Mouse (Mus musculus): ENCODE measurements around the gene Atr. TPM values are rescaled to one million over a fixed set of nuclear protein-coding genes. Genes with fewer than 3 reads are reported as not detected.

The Atr gene
- polyA plus RNA-seq, 1 experiment from 2014 or later: 18.3 TPM

DNA sequence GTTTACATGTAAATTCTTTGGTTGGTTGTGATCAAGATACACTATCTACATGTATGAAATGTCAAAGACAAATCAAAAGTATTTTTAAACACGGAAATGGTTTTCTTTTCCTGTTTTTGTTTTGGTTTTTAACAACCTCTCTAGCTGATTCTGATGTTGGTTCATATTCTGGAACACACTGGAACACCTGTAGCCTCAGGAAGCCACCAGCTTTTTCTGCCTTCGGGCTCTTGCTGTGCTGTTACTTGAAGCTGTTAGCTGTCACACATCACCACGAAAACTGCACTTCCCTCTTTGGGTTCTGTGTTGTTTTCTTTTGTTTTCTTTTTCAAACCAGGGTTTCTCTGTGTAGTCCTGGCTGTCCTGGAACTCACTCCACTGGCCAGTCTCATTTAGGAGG lies 22.6 kb upstream of the Atr start:
- H3K4me1 ChIP-seq (ENCODE audit: control insufficient read depth, insufficient read depth, low read length): no peaks in the 10 kb centered on the region
- DNase-seq (ENCODE audit: low spot score, missing footprints) (no peak), ATAC-seq (ENCODE audit: low FRiP score) (no peak)
- 83% methylated on average over 3 of the region's 3 CpGs for WGBS
- H3K9me3 ChIP-seq (ENCODE audit: control insufficient read depth, low read length): no peaks in the 10 kb centered on the region
- H3K9ac ChIP-seq (ENCODE audit: low read length): no peak overlapping the region
- H3K36me3 ChIP-seq (ENCODE audit: control insufficient read depth, insufficient read depth, low read length): no peaks in the 10 kb centered on the region
- no peak overlapping the region for H3K4me2 ChIP-seq
- H3K27ac ChIP-seq (ENCODE audit: low read depth, low read length): no peak overlapping the region
- no peaks in the 10 kb centered on the region for H3K27me3 ChIP-seq (ENCODE audit: control insufficient read depth, insufficient read depth, low read length)
- H3K4me3 ChIP-seq (ENCODE audit: low read depth, low read length): no peak overlapping the region

- no peaks in the 10 kb centered on the region for H3K27me3 ChIP-seq (ENCODE audit: control insufficient read depth, insufficient read depth, low read length)
These were observed 21.7 kb upstream of the Atr start for GRCm38 (mm10) chr9:95835741-95836140.

DNA sequence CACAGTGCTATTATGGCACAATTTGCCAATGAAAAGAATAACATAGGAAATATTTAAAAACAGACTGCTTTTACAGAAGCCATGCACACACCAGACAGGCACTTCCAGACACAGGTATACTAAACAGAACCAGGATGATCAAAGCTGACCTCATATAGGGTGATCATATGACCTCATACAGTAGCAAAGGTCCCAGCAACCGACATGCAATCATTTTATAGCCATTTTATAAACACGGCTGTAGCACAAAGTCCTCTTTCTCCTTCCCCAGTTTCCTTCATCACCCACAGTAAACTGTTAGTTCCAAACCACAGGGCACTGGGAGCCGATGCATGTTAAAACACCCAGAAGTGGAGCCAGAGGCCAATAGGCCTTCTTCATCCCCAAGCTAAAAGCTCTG lies 18.0 kb upstream of the Atr start:
- peaks cover 7% of the 10 kb centered on the region for H3K27me3 ChIP-seq (ENCODE audit: control insufficient read depth, insufficient read depth, low read length)
- no peak overlapping the region for H3K4me3 ChIP-seq (ENCODE audit: low read depth, low read length)
- H3K27ac ChIP-seq (ENCODE audit: low read depth, low read length): no peak overlapping the region
- 88% methylated on average over 3 of the region's 3 CpGs for WGBS
- H3K4me1 ChIP-seq (ENCODE audit: control insufficient read depth, insufficient read depth, low read length): no peaks in the 10 kb centered on the region
- no peak for DNase-seq (ENCODE audit: low spot score, missing footprints)
- no peak overlapping the region for H3K9ac ChIP-seq (ENCODE audit: low read length)
- no peaks in the 10 kb centered on the region for H3K9me3 ChIP-seq (ENCODE audit: control insufficient read depth, low read length)
- no peak overlapping the region for H3K4me2 ChIP-seq
- H3K36me3 ChIP-seq (ENCODE audit: control insufficient read depth, insufficient read depth, low read length): no peaks in the 10 kb centered on the region
- ATAC-seq (ENCODE audit: low FRiP score): no peak

More at GRCm38 (mm10) chr9:95835741-95836140, 21.7 kb upstream of the Atr start:
- H3K9ac ChIP-seq (ENCODE audit: low read length): no peak overlapping the region
- H3K9me3 ChIP-seq (ENCODE audit: control insufficient read depth, low read length): no peaks in the 10 kb centered on the region
- DNase-seq (ENCODE audit: low spot score, missing footprints) (no peak), ATAC-seq (ENCODE audit: low FRiP score) (no peak)
- H3K4me1 ChIP-seq (ENCODE audit: control insufficient read depth, insufficient read depth, low read length): no peaks in the 10 kb centered on the region
- H3K27ac ChIP-seq (ENCODE audit: low read depth, low read length): no peak overlapping the region
- 91% methylated on average over 10 of the region's 10 CpGs for WGBS
- H3K36me3 ChIP-seq (ENCODE audit: control insufficient read depth, insufficient read depth, low read length): no peaks in the 10 kb centered on the region
- H3K4me2 ChIP-seq: no peak overlapping the region
- H3K4me3 ChIP-seq (ENCODE audit: low read depth, low read length): no peak overlapping the region

GRCm38 (mm10) chr9:95844825-95845460 lies 12.5 kb upstream of the Atr start, which contains the start of gene Pls1:
Pls1 (minus strand) TSS chr9:95845311.
- Histone ChIP-seq H3K4me1 (ENCODE audit: control insufficient read depth, insufficient read depth, low read length) (peaks cover 3% of the 10 kb centered on the region; the same call in 1 of the 2 replicates), H3K36me3 (ENCODE audit: control insufficient read depth, insufficient read depth, low read length) (no peaks in the 10 kb centered on the region), H3K27me3 (ENCODE audit: control insufficient read depth, insufficient read depth, low read length) (peaks cover 14% of the 10 kb centered on the region), H3K9ac (ENCODE audit: low read length) (peak within 1 kb of the TSS; percentile 69), H3K9me3 (ENCODE audit: control insufficient read depth, low read length) (no peaks in the 10 kb centered on the region), H3K4me3 (ENCODE audit: low read depth, low read length) (peak within 1 kb of the TSS; percentile 59), H3K4me2 (peak within 1 kb of the TSS; percentile 92), H3K27ac (ENCODE audit: low read depth, low read length) (no peak within 1 kb of the TSS)
- WGBS: under 1% methylated on average over 46 of the region's 46 CpGs
- peak; percentile 99 for DNase-seq (ENCODE audit: low spot score, missing footprints)
- ATAC-seq (ENCODE audit: low FRiP score): peak; percentile 94

DNA sequence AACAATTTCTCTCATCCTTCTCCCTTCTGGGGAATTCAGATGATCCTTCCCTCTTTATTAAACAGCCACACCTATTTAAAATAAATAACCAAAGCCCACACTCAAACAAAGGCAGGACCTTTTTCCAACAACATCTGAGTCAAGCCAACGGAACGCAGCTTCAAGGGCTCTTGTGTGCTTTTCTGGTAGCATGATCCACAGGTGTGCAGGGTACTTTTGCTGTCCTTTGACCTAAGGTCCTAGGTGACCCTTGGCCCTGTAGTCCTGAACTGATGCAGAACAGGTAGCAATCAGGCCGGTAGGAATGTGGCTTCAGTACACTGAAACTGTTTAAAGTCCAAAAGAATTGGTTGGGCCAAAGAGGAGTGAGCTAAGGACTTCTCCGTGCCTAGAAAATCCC lies 11.7 kb upstream of the Atr start:
- no peaks in the 10 kb centered on the region for H3K9me3 ChIP-seq (ENCODE audit: control insufficient read depth, low read length)
- peaks cover 3% of the 10 kb centered on the region; the same call in 1 of the 2 replicates for H3K4me1 ChIP-seq (ENCODE audit: control insufficient read depth, insufficient read depth, low read length)
- H3K27me3 ChIP-seq (ENCODE audit: control insufficient read depth, insufficient read depth, low read length): peaks cover 14% of the 10 kb centered on the region
- 76% methylated on average over 4 of the region's 4 CpGs for WGBS
- no peak for ATAC-seq (ENCODE audit: low FRiP score)
- no peak for DNase-seq (ENCODE audit: low spot score, missing footprints)
- no peak overlapping the region; the same call in 1 of the 2 replicates for H3K4me2 ChIP-seq
- no peak overlapping the region for H3K9ac ChIP-seq (ENCODE audit: low read length)
- H3K36me3 ChIP-seq (ENCODE audit: control insufficient read depth, insufficient read depth, low read length): no peaks in the 10 kb centered on the region
- no peak overlapping the region; the same call in 1 of the 2 replicates for H3K4me3 ChIP-seq (ENCODE audit: low read depth, low read length)
- no peak overlapping the region for H3K27ac ChIP-seq (ENCODE audit: low read depth, low read length)

GRCm38 (mm10) chr9:95851671-95852070 lies 5.7 kb upstream of the Atr start:
- Histone ChIP-seq H3K36me3 (ENCODE audit: control insufficient read depth, insufficient read depth, low read length) (no peaks in the 10 kb centered on the region), H3K9me3 (ENCODE audit: control insufficient read depth, low read length) (no peaks in the 10 kb centered on the region), H3K4me1 (ENCODE audit: control insufficient read depth, insufficient read depth, low read length) (no peaks in the 10 kb centered on the region), H3K27me3 (ENCODE audit: control insufficient read depth, insufficient read depth, low read length) (no peaks in the 10 kb centered on the region), H3K27ac (ENCODE audit: low read depth, low read length) (no peak overlapping the region), H3K4me2 (no peak overlapping the region), H3K4me3 (ENCODE audit: low read depth, low read length) (no peak overlapping the region), H3K9ac (ENCODE audit: low read length) (no peak overlapping the region)
- 83% methylated on average over 11 of the region's 11 CpGs for WGBS
- ATAC-seq (ENCODE audit: low FRiP score) (no peak), DNase-seq (ENCODE audit: low spot score, missing footprints) (peak; percentile 23)

GRCm38 (mm10) chr9:95852896-95853295 lies 4.5 kb upstream of the Atr start:
- no peaks in the 10 kb centered on the region for H3K27me3 ChIP-seq (ENCODE audit: control insufficient read depth, insufficient read depth, low read length)
- no peak overlapping the region for H3K9ac ChIP-seq (ENCODE audit: low read length)
- H3K4me1 ChIP-seq (ENCODE audit: control insufficient read depth, insufficient read depth, low read length): no peaks in the 10 kb centered on the region
- no peaks in the 10 kb centered on the region for H3K9me3 ChIP-seq (ENCODE audit: control insufficient read depth, low read length)
- WGBS: 30% methylated on average over 4 of the region's 4 CpGs
- DNase-seq (ENCODE audit: low spot score, missing footprints) (peak; percentile 99), ATAC-seq (ENCODE audit: low FRiP score) (no peak)
- no peak overlapping the region for H3K27ac ChIP-seq (ENCODE audit: low read depth, low read length)
- no peak overlapping the region for H3K4me3 ChIP-seq (ENCODE audit: low read depth, low read length)
- no peaks in the 10 kb centered on the region for H3K36me3 ChIP-seq (ENCODE audit: control insufficient read depth, insufficient read depth, low read length)
- H3K4me2 ChIP-seq: no peak overlapping the region

GRCm38 (mm10) chr9:95854891-95855290 lies 2.5 kb upstream of the Atr start:
- DNase-seq (ENCODE audit: low spot score, missing footprints) (peak; percentile 60), ATAC-seq (ENCODE audit: low FRiP score) (no peak)
- Histone ChIP-seq H3K9me3 (ENCODE audit: control insufficient read depth, low read length) (no peaks in the 10 kb centered on the region), H3K27ac (ENCODE audit: low read depth, low read length) (no peak overlapping the region), H3K36me3 (ENCODE audit: control insufficient read depth, insufficient read depth, low read length) (no peaks in the 10 kb centered on the region), H3K4me3 (ENCODE audit: low read depth, low read length) (no peak overlapping the region), H3K27me3 (ENCODE audit: control insufficient read depth, insufficient read depth, low read length) (no peaks in the 10 kb centered on the region), H3K4me2 (no peak overlapping the region), H3K9ac (ENCODE audit: low read length) (no peak overlapping the region), H3K4me1 (ENCODE audit: control insufficient read depth, insufficient read depth, low read length) (no peaks in the 10 kb centered on the region)
- 82% methylated on average over 2 of the region's 2 CpGs for WGBS

GRCm38 (mm10) chr9:95856004-95856403 lies 1.4 kb upstream of the Atr start:
- Histone ChIP-seq H3K4me3 (ENCODE audit: low read depth, low read length) (no peak overlapping the region), H3K27ac (ENCODE audit: low read depth, low read length) (no peak overlapping the region), H3K36me3 (ENCODE audit: control insufficient read depth, insufficient read depth, low read length) (no peaks in the 10 kb centered on the region), H3K4me1 (ENCODE audit: control insufficient read depth, insufficient read depth, low read length) (no peaks in the 10 kb centered on the region), H3K9ac (ENCODE audit: low read length) (no peak overlapping the region), H3K27me3 (ENCODE audit: control insufficient read depth, insufficient read depth, low read length) (no peaks in the 10 kb centered on the region), H3K9me3 (ENCODE audit: control insufficient read depth, low read length) (no peaks in the 10 kb centered on the region), H3K4me2 (no peak overlapping the region)
- DNase-seq (ENCODE audit: low spot score, missing footprints) (peak; percentile 0), ATAC-seq (ENCODE audit: low FRiP score) (no peak)
- WGBS: 88% methylated on average over 4 of the region's 4 CpGs
